8 mouse cellular contexts compared by ENCODE assay signal in genomic region chr11:95009629-95010014, GRCm38 (mm10). TPM values are rescaled to one million over a fixed set of nuclear protein-coding genes. Genes with fewer than 3 reads are reported as not detected.
A peak's percentile ranks its signal among the peaks of the same experiment; 100 is the strongest.
DNase-seq lines count a peak whose midpoint lies in the region; ATAC-seq and TF ChIP-seq lines count a peak whose summit lies in the region.

Gene Samd14, plus strand, starts transcription at chr11:95009879.

- H3K4me1 ChIP-seq in cerebellum, adult 2 months (ENCODE audit: control insufficient read depth, insufficient read depth, low read length) = peaks cover 31% of the 10 kb centered on the region
- H3K4me1 ChIP-seq in forebrain, embryonic 15.5 days = peaks cover 73% of the 10 kb centered on the region
- peaks cover 72% of the 10 kb centered on the region for H3K4me1 ChIP-seq in hindbrain, embryonic 13.5 days (replicated peaks)
- peaks cover 9% of the 10 kb centered on the region; the same call in 1 of the 2 replicates for H3K4me1 ChIP-seq in small intestine, adult 2 months (ENCODE audit: control insufficient read depth, insufficient read depth, insufficient read length, low read length)

- H3K36me3 ChIP-seq in forebrain, embryonic 15.5 days = peaks cover 18% of the 10 kb centered on the region
- peaks cover 20% of the 10 kb centered on the region for H3K36me3 ChIP-seq in hindbrain, embryonic 13.5 days
- peaks cover 9% of the 10 kb centered on the region for H3K36me3 ChIP-seq in small intestine, adult 2 months (ENCODE audit: control insufficient read depth, insufficient read depth, low read length)

- TF ChIP-seq POLR2A in cerebellum, adult 2 months (IDR thresholded peaks at IDR 0.05; ENCODE audit: borderline replicate concordance, insufficient read depth, low read length) = no peak
- TF ChIP-seq POLR2A in small intestine, adult 2 months (IDR thresholded peaks at IDR 0.05; ENCODE audit: low read depth, low read length) = 0 out of 2 replicates have a peak, but pooled peaks have one; percentile 12

- H3K9me3 ChIP-seq in forebrain, embryonic 15.5 days = no peaks in the 10 kb centered on the region
- H3K9me3 ChIP-seq in hindbrain, embryonic 13.5 days = no peaks in the 10 kb centered on the region

- TF ChIP-seq CTCF in cerebellum, adult 2 months (IDR thresholded peaks at IDR 0.05; ENCODE audit: borderline replicate concordance, insufficient read depth, low read depth, low read length) = no peak
- TF ChIP-seq CTCF in small intestine, adult 2 months (IDR thresholded peaks at IDR 0.05; ENCODE audit: extremely low read depth, insufficient read length, insufficient replicate concordance, low read depth, low read length) = no peak

- H3K27ac ChIP-seq in cerebellum, adult 2 months (ENCODE audit: insufficient read depth, low read length) = peak within 1 kb of the TSS; percentile 85
- peak within 1 kb of the TSS; percentile 97 for H3K27ac ChIP-seq in forebrain, embryonic 15.5 days (replicated peaks)
- peak within 1 kb of the TSS; percentile 98 for H3K27ac ChIP-seq in hindbrain, embryonic 13.5 days
- H3K27ac ChIP-seq in small intestine, adult 2 months (ENCODE audit: insufficient read depth, low read depth, low read length) = no peak within 1 kb of the TSS

- peak; percentile 84 for ATAC-seq in forebrain, embryonic 15.5 days (replicated peaks)
- ATAC-seq in hindbrain, embryonic 13.5 days (ENCODE audit: low FRiP score) = peak; percentile 71

- WGBS in cerebellum, adult 2 months = under 1% methylated on average over 31 of the region's 32 CpGs
- WGBS in forebrain, embryonic 15.5 days = under 1% methylated on average over 32 of the region's 32 CpGs
- under 1% methylated on average over 32 of the region's 32 CpGs for WGBS in hindbrain, embryonic 13.5 days
- WGBS in small intestine, adult 2 months = under 1% methylated on average over 32 of the region's 32 CpGs

- DNase-seq in spleen, postnatal 4 days (ENCODE audit: low spot score in 2 of 2) = peak; percentile 70 to 84
- DNase-seq in spleen, postnatal 36 days (ENCODE audit: low spot score in 2 of 2) = no peak
- peak; percentile 76 to 79 for DNase-seq in cerebellum, adult 2 months
- DNase-seq in left cerebral cortex, adult 8-10 months (ENCODE audit: low spot score in 2 of 2) = peak in 1 of 2 experiments; percentile 50
- peak; percentile 76 to 85 for DNase-seq in lung, postnatal 4 days

- H3K4me3 ChIP-seq in cerebellum, adult 2 months (replicated peaks; ENCODE audit: insufficient read depth, low read depth, low read length) = peak within 1 kb of the TSS; percentile 81
- peak within 1 kb of the TSS; percentile 99 for H3K4me3 ChIP-seq in forebrain, embryonic 15.5 days
- peak within 1 kb of the TSS; percentile 94 for H3K4me3 ChIP-seq in hindbrain, embryonic 13.5 days
- H3K4me3 ChIP-seq in small intestine, adult 2 months (ENCODE audit: low read depth, low read length) = peak within 1 kb of the TSS; percentile 61

- peak within 1 kb of the TSS; percentile 100 for H3K9ac ChIP-seq in forebrain, embryonic 15.5 days (replicated peaks)
- peak within 1 kb of the TSS; percentile 99 for H3K9ac ChIP-seq in hindbrain, embryonic 13.5 days

- H3K4me2 ChIP-seq in forebrain, embryonic 15.5 days (replicated peaks) = peak within 1 kb of the TSS; percentile 83
- peak within 1 kb of the TSS; percentile 92 for H3K4me2 ChIP-seq in hindbrain, embryonic 13.5 days

- H3K27me3 ChIP-seq in cerebellum, adult 2 months (ENCODE audit: control insufficient read depth, insufficient read depth, low read length) = no peaks in the 10 kb centered on the region
- no peaks in the 10 kb centered on the region for H3K27me3 ChIP-seq in forebrain, embryonic 15.5 days
- no peaks in the 10 kb centered on the region for H3K27me3 ChIP-seq in hindbrain, embryonic 13.5 days
- peaks cover 27% of the 10 kb centered on the region for H3K27me3 ChIP-seq in small intestine, adult 2 months (ENCODE audit: control insufficient read depth, insufficient read depth, low read length)

RNA-seq across cellular contexts. Expression of gene Samd14, which starts in this region (rescaled TPM):
- polyA plus RNA-seq in cerebellum, adult 2 months (2012; rRNA removed) = 80.7 and 89.4 TPM in 2 replicates
- 120 and 123 TPM in 2 replicates for polyA plus RNA-seq in forebrain, embryonic 15.5 days (2015; fragmentation: Nextera tagmentation; extraction: Ambion mirVana)
- polyA plus RNA-seq in hindbrain, embryonic 13.5 days (2015; fragmentation: Nextera tagmentation; extraction: Ambion mirVana) = 132 and 142 TPM in 2 replicates
- 10 to 100 TPM; 24.4 to 28.9 (median 28.7) TPM for total RNA-seq in left cerebral cortex, adult 8-10 months (2022)
- polyA plus RNA-seq in small intestine, adult 2 months (2012; rRNA removed) = 3.3 and 7.2 TPM in 2 replicates

Comparison
In these comparisons a context has a peak if more than half of its experiments do, and no peak if none do; other contexts are left out.
1. DNase-seq: peak in spleen, postnatal 4 days (2 of 2), cerebellum, adult 2 months (2 of 2) and lung, postnatal 4 days (2 of 2); none in spleen, postnatal 36 days (0 of 2).
2. Peak in every context shown above with its lines, with median percentiles within 50 percentile points of each other: H3K4me3 ChIP-seq.